Mouse (Mus musculus) adrenal gland, postnatal 10 days (tissue): ENCODE measurements around the gene Dnaaf5. TPM values are rescaled to one million over a fixed set of nuclear protein-coding genes. Genes with fewer than 3 reads are reported as not detected.

Experiments used
- DNase-seq: peaks from one replicate; pipeline ENCODE4 v3.0.0; 2021; ENCODE audit warnings: mixed read lengths
- total RNA-seq, 2 experiments: library from RNA; stranded (reverse); gene quantifications; 2 replicates each; pipeline ENCODE4 v1.2.3; 2021

Gene Dnaaf5
- total RNA-seq, 2 experiments from 2014 or later, result 15.9 to 19.1 TPM

DNA sequence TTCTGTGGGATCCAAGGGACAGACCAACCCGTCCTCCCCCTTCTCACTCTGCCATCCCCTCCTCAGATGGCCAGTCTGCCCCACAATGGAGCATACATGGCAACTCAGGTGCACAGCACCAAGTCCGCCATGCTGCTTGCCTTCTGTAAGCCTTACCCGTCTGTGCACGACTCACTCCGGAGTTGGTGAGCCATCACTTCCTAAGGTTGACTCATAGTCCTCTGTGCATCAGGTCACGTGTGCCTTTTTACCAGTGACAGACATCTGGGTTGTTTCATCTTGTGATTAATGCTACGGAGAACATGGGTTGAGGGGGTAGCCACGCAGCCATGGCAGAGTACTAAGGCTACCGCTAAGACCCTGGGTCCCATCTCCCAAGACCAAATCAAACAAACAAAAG is 9.4 kb upstream of the Dnaaf5 start:
- no peak for DNase-seq

DNA sequence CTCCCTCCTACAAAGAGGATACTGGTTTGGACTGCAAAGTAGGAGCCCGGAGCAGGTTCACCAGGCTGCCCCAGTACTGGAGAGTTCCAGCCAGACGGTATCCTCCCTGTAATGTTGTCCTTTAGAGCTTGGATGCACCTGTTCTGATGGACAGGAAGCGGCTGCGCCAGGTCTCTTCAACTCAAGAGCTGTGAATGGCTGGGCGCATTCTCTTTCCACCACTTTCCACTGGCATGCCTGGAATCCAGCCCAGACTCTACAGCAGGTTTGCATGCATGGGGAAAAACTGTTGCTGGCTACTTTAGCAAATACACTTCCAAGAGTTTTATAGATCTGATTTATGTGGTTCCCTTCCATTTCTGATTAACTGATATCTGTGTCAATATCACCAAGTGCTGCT is 8.7 kb upstream of the Dnaaf5 start:
- DNase-seq, result no peak

DNA sequence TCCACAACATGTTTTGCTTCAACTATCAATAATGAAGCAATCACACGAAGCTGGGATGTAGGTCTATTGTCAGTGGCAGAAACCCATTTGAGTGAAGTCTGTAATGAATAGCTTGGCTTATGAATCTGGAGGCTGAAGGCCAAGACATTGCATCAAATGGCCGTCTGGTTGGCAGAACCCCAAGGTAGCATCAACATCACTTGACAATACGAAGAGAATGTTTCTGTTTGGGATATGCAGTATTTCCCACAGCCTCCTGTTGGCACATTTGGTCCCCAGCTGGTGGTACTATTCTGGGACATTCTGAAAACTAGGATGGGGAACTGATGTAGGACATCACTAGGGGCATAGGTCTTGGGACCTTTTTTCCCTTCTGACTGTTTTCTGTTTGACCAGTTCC is 6.1 kb upstream of the Dnaaf5 start:
- DNase-seq, result no peak

DNA sequence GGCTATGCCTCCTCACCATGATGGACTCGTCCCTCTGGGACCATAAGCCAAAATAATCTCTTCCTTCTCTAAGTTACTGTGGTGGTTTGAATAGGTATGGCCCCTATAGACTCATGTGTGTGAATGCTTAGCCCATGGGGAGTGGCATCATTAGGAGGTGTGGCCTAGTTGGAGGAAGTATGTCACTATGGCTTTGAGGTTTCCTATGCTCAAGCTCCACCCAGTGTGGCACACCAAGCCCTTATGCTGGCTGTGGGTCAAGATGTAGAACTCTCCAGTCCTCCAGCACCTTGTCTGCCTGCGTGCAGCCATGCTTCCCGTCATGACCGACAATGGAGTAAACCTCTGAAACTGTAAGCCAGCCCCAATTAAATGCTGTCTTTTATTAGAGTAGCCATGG is 4.3 kb upstream of the Dnaaf5 start:
- no peak for DNase-seq

DNA sequence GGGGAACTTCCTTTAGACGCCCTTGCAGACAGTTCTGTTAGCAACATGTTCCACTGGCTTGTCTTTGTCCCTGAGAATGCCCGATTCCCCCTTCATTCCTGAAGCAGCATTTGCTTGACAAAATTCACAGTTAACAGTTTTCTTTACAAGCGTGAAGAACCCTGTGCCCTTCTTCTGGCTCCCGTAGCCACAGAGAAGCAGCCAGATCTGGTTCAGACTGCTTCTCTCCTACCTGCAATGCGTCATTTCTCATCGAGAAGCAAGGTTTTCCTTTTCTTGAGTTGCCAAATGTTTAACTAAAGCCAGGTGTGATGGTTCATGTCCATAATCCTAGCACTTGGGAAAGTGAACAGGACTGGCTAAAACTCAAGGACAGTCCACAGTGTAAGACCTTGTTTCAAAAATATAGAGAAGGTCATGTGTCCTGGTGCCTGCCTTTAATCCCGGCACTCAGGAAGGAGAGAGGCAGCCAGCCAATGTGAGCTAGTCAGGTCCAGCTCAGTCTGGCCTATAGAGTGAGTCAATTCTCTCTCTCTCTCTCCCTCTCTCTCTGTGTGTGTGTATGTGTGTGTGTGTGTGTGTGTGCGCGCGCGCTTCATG is 3.4 kb upstream of the Dnaaf5 start:
- peak; percentile 56 for DNase-seq

DNA sequence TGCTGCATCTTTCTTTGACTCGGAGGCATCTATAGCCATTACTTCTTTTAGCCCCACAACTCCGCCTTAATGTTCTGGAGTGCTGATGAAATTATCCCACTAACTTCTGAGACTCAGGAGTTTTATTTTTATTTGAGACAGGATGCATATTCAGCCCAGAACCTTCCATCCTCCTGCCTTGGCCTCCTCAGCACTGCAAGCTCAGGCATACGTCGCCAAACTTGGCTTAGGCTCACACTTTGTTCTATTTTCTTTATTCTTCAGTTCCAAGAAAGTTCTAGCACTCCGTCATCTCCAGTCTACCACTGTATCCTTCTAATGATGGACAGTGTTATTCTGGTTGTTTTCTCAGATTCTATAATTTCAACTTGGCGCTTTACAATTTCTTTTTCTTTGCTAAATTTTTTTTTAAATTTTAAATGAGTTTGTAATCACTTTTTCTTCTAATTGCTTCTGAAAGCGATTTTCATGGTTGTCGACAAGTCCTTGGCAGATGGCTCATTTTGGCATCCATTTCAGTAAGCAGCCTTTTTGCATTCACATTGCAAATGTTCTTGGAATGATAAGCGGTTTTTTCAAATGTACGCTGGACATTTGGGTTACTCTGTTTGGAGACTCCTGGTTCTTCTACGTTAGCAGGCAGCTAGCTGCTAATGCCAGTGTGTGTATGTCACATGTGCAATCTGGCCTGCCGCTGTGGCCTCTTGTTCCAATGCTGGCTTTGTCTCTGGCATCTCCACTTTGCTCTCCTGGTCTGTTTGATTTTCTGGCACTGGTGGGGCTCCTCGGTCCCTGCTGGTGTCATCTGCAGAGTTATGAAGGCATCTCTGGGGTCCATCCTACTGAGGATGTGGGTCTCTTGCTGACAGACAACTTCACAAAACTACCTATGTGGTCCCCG is 2.6 kb upstream of the Dnaaf5 start:
- no peak for DNase-seq

DNA sequence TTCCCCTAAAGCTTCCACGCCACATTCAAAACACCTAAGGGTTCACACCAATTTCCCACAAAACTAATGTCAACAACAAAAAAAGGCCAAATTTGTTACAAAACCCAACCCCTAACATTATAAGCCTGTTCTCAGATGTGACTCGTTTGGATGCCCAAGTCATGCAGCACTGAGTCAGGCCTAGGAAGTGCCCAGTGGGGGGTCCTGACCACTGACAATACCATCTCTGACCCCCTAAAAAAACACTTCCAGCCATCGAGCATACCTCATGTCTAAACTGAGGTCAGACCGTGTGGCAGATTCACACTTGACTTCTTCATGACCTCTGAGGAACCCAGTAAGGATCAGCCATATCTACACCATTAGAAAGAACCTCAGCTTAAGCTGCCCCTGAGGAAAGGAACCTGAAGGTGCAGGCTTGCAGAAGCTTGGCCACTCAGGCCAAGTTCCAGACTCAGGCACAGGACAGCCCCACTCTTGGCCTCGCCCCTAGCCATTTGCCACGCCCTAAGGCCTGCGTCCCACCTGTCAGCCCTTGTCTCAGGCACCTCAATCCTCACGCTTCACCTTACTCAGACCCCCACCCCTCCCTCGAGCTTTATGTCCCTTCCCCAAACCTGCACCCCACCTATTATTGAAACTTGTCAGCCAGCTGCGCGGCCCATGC is 884 bp upstream of the Dnaaf5 start:
- DNase-seq, result no peak

DNA sequence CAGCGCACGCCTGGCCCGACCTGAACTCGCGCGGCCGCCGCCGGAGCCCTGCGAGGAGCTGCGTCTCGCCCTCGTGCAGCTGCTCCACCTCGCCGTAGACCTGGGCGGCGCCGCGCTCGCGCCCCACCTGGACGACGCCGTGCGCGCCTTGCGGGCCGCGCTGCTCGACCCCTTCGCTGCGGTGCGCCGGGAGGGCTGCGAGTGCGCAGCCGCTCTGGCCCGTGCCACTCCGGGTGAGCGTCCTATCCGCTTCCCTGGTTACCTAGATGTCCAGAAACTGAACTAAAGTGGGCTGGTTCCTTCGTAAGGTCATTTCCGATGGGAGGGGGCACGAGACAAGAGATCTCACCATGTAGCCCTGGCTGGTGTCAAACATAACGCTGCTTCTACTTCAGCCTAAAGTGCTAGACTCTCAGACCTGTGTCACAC is 594 bp downstream of the Dnaaf5 start:
- DNase-seq, result peak; percentile 40

DNA sequence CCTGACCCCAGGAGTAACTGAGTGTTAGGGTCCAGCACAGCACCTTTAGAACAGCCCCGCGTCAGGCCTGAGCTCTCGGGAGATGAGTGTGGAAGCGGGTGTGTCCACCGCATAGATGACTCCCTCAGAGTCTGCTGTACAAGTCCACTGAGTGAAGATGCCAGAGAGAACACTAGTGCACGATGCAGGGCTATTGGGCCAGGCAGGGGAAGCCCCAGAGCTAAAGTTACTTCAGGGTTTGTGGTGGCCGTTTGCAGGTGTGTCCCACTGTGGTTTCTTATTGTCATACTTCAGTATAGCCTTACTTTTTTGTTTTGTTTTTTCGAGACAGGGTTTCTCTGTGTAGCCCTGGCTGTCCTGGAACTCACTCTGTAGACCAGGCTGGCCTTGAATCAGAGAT is 10.9 kb downstream of the Dnaaf5 start:
- no peak for DNase-seq

DNA sequence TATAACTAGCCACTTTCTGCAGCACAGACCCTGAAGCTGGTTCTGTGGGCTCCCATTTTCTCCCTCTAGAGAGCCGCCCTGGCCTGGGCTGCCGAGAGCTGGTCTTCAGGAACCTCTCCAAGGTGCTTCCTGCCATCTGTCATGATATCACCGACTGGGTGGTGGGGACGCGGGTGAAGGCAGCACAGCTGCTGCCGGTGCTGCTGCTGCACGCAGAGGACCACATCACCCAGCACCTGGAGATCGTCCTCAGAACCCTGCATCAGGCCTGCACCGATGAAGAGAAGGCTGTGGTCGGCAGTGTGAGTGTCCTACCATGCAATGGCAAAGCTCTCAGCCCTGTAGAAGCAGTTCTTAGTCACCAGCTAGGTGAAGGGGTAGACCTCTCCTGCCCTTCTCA is 11.6 kb downstream of the Dnaaf5 start:
- no peak for DNase-seq

DNA sequence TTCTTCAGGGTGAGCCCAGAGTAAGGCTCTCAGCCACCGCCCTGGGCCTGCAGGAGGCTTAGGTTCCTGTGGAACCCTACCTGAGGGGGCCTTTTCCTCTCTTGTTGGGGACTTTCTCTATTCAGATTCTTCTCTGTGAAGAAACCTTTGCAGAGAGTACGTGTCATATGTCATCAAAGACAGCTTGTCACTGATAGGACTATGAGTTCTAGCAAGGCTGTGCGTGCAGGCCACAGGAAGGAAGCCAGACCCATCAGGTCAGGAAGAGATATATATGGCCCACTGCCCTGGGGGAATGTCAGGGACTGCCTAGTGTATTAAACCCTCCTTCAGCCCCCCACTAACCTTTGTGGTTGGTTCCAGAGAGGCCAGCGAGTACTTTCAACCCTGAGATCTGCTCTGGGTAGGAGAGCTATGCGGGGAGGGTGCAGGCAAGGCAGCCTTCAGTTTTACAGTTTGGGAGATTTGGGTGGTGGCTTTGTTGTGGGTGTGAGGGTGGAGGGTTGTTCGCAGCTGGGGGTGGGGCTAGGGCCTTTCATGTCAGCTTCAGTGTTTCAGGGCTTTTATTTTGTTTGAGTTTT is 16.8 kb downstream of the Dnaaf5 start:
- no peak for DNase-seq

DNA sequence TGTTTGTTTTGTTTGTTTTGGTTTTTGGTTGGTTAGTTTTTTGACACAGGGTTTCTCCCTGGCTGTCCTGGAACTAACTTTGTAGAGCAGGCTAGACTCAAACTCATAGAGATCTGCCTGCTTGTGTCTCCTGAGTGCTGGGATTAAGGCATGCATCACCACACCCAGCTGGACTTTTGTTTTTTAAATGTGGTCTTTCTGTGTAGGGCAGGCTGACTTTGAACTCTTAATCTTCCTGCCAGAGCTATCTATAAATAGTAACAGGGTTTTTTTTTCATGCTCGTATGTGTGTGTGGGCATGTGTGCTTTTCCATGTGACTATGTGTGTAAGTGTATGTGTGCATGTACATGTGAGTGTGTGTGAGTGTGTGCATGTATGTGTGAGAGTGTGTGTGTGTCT is 17.5 kb downstream of the Dnaaf5 start:
- no peak for DNase-seq

DNA sequence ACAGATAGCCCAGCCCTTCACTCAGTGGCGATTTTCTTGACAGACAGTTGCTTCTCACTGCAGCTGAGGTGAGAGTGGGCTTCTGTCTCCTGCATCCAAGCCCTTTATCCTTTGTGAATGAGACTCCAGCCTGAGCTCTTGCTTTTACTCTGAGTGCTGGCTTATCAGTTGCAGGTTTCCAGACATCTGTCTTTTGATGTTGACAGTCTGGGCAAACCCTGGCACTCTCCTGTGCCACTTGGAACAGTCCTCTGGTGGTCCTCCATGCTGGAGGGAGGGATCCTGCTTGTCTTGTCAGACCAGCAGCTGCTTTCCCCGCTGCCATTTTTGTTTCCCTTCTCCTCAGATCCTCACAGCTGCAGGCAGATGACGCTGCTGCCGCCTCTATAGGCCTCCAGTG is 21.9 kb downstream of the Dnaaf5 start:
- no peak for DNase-seq

DNA sequence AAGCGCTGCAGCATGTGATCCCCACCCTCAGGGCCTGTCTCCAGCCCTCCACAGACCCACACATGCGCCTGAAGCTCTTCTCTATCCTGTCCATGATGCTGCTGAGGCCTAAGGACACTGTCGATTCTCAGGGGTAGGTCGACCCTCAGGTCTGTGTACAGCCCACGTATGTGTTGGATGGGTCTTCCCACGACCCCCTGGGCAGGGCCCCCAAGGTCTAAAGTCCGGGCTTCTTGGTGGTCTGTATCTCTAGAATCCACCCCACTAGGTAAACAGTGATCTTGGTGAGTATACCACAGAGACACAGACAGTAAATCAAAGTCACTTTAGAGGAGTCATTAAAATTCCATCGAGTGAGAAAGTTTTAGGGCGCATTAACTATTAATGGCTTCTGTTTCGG is 24.1 kb downstream of the Dnaaf5 start:
- no peak for DNase-seq

DNA sequence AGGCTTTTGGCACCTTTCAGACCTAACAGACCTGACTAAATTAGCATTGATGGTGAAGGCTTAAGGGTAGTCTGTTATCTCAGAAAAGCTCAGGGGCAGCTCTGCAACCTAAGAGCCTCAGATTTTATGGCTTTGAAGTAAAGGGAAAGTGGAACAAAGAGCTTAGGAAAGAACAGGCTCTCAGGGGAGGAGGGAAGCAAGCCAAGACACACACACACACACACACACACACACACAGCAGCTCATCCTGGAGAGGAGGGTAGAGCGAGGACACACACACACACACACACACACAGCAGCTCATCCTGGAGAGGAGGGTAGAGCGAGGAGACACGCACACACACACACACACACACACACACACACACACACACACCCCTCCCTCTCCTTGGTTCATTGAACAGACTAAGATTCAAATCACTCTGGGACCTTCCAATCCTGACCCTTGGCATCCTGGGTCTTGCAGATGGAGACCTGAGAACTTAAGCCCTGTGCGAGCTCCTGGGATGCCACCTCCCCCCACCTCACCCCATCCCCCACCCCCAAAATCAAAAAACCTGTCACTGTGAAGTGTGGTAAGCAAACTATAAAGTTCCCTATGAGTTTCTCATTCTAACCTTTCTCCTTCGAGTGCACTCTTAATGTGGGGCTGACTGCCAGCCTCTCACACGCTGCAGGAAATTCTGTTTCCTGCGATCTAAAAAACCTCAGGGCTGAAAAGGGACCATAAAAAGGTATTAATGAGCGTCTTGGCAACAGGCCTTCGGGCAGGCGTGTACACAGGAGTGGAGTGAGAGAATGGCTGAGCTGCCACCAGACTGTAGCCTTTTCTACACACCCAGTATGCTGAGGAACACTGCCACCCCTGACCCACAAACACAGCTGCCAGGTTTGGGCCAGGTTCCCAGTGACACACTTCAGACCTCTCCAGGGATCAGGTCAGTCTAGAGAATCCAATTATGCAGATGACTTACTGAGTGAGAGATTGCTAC is 24.8 kb downstream of the Dnaaf5 start:
- peak; percentile 79 for DNase-seq

DNA sequence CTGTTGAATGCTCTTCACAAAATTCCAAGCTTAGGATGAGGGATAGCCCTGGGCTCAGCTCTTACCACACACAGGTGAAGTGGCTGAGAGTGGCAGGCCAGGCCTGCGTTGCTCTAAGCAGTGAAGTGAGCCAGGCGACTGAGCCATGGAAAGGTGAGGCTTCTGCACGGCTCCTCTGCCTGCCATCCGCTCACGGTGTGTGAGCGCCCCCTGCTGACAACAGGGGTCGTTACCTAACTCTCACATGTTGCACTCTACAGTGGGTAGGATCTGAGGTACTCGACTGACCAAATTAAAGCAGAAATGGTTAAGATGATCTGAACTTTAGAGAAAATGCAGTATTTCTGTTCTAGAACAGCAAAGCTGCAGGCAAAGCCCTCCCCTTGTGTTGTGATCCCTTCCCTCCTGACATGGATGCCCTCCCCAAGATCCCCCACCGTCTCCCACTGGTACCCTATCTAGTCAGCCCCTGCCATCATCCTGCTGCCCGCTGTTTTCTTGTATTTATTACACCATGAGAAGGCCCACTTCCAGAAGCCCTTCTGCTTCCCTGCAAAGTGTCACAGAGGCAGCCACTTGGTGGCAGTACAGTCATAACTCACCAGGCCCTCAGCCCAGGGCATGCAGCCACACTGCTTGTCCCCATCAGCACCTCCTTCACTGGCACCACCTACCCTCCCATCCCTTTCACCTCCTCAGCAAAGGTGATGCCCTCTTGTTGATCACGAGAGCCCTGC is 29.0 kb downstream of the Dnaaf5 start:
- peak; percentile 91 for DNase-seq

DNA sequence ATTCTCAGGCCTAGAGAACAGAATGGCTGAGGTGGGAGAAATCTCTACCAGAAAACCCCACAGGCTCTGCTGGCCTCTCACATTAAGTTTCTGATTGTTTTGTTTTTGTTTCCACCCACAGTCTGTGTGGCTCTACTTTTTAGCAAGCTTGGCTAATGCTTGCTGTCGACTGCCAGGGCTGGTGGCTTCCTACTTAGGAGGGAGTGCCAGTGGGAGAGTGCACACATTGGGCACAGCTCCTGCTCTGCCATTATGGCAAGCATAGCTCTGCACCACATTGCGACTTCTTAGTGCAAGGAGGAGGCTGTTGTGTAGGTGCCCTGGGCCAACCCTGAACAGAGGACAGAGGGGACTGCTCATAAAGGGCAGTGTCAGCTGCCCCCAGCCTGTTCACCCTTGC is 33.1 kb downstream of the Dnaaf5 start:
- DNase-seq, result no peak

DNA sequence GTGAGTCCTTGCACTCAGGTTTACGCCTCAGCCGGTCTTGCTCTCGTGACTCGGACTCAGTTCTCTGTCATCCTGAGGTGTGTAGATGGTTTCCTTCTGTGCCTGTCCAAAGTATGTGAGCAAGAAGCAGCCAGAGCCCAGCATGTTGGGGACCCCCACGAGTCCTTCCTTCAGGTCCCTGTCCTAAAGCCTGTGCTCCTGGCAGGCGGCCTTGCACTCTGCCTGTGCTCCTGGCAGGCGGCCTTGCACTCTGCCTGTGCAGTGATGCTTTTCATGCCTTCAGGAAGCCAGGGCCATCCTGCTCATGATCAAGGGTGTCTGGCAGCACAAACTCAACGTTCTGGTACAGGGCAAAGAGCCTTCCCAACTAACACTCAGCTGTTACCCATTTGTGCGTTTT is 33.6 kb downstream of the Dnaaf5 start:
- peak; percentile 39 for DNase-seq

DNA sequence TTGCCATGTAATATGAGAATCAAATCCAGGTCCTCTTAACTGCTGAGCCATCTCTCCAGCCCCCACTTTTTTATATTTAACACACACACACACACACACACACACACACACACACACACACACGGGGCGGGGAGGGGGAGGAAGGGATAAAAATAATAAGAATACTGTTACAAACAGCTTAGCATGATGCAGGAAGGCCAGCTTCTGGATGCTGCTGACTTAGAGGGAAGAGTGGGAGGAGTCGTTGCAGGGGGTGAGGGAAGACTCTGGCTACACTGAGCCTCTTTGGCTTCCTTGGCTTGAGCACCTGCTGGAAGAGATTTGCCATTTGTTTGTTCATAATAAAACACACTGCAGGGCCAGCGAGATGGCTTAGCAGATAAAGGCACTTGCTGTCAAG is 34.9 kb downstream of the Dnaaf5 start:
- no peak for DNase-seq

DNA sequence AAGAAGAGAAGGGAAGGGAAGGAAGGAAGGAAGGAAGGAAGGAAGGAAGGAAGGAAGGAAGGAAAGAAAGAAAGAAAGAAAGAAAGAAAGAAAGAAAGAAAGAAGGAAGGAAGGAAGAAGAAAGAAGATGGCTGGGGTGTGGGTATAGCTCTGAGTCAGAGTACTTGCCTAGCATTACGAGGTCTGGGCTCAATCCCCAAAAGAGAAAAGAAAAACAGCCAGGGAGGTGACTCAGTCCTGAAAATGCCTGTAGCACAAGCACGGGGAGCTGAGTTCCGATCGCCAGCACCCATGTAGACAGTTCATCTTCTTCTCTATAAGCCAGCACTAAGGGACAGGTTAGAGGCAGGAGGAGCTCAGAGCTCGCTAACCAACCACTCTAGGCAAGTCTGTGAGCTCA is 39.7 kb downstream of the Dnaaf5 start:
- DNase-seq, result no peak

DNA sequence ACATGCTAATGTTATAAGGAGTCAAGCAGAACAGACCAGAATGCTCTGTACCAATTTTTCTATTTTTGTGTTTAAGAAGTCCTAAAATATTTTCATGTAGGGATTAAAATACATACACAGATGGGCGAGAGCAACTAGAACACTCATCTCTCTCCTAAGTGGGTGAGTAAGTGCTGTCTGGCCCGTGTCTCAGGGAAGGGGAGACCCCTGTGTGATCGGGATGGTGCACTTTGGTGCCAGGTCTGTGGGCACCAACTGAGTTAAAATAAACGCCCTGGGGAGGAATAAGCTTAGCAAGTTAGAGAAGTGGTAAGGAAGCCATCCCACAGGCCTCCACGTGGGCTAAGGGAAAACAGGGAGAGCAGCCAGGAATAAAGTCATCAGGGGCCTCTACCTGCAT is 40.9 kb downstream of the Dnaaf5 start:
- no peak for DNase-seq
